ENCODE assay signal across 8 mouse cellular contexts in the genomic region with DNA sequence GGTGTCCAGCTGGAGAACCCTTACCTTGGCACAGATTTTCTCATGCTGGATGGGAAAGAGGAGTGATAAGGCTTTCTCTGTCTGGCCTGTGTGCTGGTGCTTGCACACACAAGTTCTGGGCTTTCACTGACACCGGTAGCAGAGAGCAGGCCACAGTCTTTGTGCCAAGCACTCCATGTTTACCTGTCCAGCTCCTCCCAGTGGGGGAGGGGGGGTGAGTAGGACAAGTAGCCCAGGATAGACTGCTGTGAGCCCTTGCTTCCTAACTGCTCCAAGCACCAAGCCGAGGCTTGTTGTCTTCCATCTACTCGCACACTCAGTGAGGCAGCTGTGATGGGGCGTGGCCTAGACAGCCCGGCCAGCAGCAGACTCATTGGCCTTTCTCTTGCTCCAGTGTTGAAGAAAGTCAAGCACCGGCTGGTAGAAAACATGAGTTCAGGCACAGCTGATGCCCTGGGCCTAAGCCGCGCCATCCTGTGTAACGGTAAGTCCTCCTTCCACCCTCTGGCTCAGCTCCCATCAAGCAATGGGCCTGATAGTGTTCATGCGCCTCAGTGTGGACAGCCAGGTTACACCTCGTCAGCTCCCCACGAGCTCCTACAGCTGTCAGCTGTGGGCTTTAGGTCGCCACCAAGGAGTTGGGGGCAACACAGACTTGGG. TPM values are rescaled to one million over a fixed set of nuclear protein-coding genes. Genes with fewer than 3 reads are reported as not detected.
DNase-seq lines count a peak whose midpoint lies in the region; ATAC-seq lines count a peak whose summit lies in the region.

No protein-coding gene starts in this region.

- DNase-seq in hindbrain, embryonic 10.5 days (ENCODE audit: low spot score) = no peak
- no peak for DNase-seq in thymus, adult 18-20 months
- DNase-seq in cerebellum, adult 11 months = no peak
- no peak for DNase-seq in thymus, postnatal 0 days (ENCODE audit: low spot score)

- ATAC-seq in hindbrain, embryonic 13.5 days (ENCODE audit: low FRiP score) = peak; percentile 66
- no peak for ATAC-seq in embryonic facial prominence, embryonic 13.5 days (ENCODE audit: insufficient number of reproducible peaks, insufficient read depth, low FRiP score, low TSS enrichment, low read depth)
- ATAC-seq in inflammation-experienced regulatory T-cells, adult 6 months = peak; percentile 26
- peak; percentile 48; the same call in 1 of the 2 replicates for ATAC-seq in midbrain, embryonic 13.5 days

- peak overlapping the region; percentile 71 for H3K27ac ChIP-seq in hindbrain, embryonic 13.5 days
- H3K27ac ChIP-seq in hindbrain, embryonic 10.5 days = no peak overlapping the region
- H3K27ac ChIP-seq in embryonic facial prominence, embryonic 13.5 days = 0 out of 2 replicates have a peak overlapping the region, but pooled peaks have one; percentile 11
- H3K27ac ChIP-seq in midbrain, embryonic 13.5 days = peak overlapping the region; percentile 6; the same call in 1 of the 2 replicates

- WGBS in hindbrain, embryonic 13.5 days = 77% methylated on average over 13 of the region's 13 CpGs
- 78% methylated on average over 13 of the region's 13 CpGs for WGBS in hindbrain, embryonic 10.5 days
- WGBS in embryonic facial prominence, embryonic 13.5 days = 75% methylated on average over 13 of the region's 13 CpGs
- 75% methylated on average over 13 of the region's 13 CpGs for WGBS in midbrain, embryonic 13.5 days

- no peak overlapping the region for H3K4me3 ChIP-seq in hindbrain, embryonic 13.5 days
- no peak overlapping the region for H3K4me3 ChIP-seq in hindbrain, embryonic 10.5 days
- no peak overlapping the region for H3K4me3 ChIP-seq in embryonic facial prominence, embryonic 13.5 days
- no peak overlapping the region for H3K4me3 ChIP-seq in midbrain, embryonic 13.5 days (replicated peaks)

- no peak overlapping the region for H3K4me2 ChIP-seq in hindbrain, embryonic 13.5 days
- H3K4me2 ChIP-seq in embryonic facial prominence, embryonic 13.5 days = no peak overlapping the region
- no peak overlapping the region for H3K4me2 ChIP-seq in midbrain, embryonic 13.5 days (replicated peaks)

- peaks cover 85% of the 10 kb centered on the region for H3K36me3 ChIP-seq in hindbrain, embryonic 13.5 days
- H3K36me3 ChIP-seq in hindbrain, embryonic 10.5 days = peaks cover 89% of the 10 kb centered on the region
- peaks cover 82% of the 10 kb centered on the region for H3K36me3 ChIP-seq in embryonic facial prominence, embryonic 13.5 days
- H3K36me3 ChIP-seq in midbrain, embryonic 13.5 days = peaks cover 80% of the 10 kb centered on the region

- no peaks in the 10 kb centered on the region for H3K9me3 ChIP-seq in hindbrain, embryonic 13.5 days
- no peaks in the 10 kb centered on the region for H3K9me3 ChIP-seq in hindbrain, embryonic 10.5 days
- H3K9me3 ChIP-seq in embryonic facial prominence, embryonic 13.5 days = no peaks in the 10 kb centered on the region
- H3K9me3 ChIP-seq in midbrain, embryonic 13.5 days = no peaks in the 10 kb centered on the region

- peaks cover 5% of the 10 kb centered on the region for H3K4me1 ChIP-seq in hindbrain, embryonic 13.5 days (replicated peaks)
- peaks cover 24% of the 10 kb centered on the region for H3K4me1 ChIP-seq in hindbrain, embryonic 10.5 days (replicated peaks)
- H3K4me1 ChIP-seq in embryonic facial prominence, embryonic 13.5 days = peaks cover 6% of the 10 kb centered on the region
- peaks cover 2% of the 10 kb centered on the region; the same call in 1 of the 2 replicates for H3K4me1 ChIP-seq in midbrain, embryonic 13.5 days (replicated peaks)

- H3K9ac ChIP-seq in hindbrain, embryonic 13.5 days = no peak overlapping the region
- H3K9ac ChIP-seq in embryonic facial prominence, embryonic 13.5 days = peak overlapping the region; percentile 32; the same call in 1 of the 2 replicates
- no peak overlapping the region for H3K9ac ChIP-seq in midbrain, embryonic 13.5 days (replicated peaks)

- no peaks in the 10 kb centered on the region for H3K27me3 ChIP-seq in hindbrain, embryonic 13.5 days
- no peaks in the 10 kb centered on the region for H3K27me3 ChIP-seq in hindbrain, embryonic 10.5 days (ENCODE audit: insufficient read depth, poor library complexity, severe bottlenecking)
- no peaks in the 10 kb centered on the region for H3K27me3 ChIP-seq in embryonic facial prominence, embryonic 13.5 days
- no peaks in the 10 kb centered on the region for H3K27me3 ChIP-seq in midbrain, embryonic 13.5 days

RNA-seq across cellular contexts. Expression of gene Slc16a8, which starts 11.9 kb away (rescaled TPM):
- polyA plus RNA-seq in hindbrain, embryonic 13.5 days (2015; fragmentation: Nextera tagmentation; extraction: Ambion mirVana) = 0.54 and 0.86 TPM in 2 replicates
- polyA plus RNA-seq in hindbrain, embryonic 10.5 days (2016; fragmentation: Nextera tagmentation; extraction: Ambion mirVana) = 0.14 and 0.26 TPM in 2 replicates
- polyA plus RNA-seq in embryonic facial prominence, embryonic 13.5 days (2015; fragmentation: Nextera tagmentation; extraction: Ambion mirVana) = 0.46 TPM in 1 of 2 replicates, not detected in the other
- polyA plus RNA-seq in inflammation-experienced regulatory T-cells, adult 6 months (2017; shearing (Covaris generic)) = not detected
- 0.22 and 0.23 TPM in 2 replicates for polyA plus RNA-seq in midbrain, embryonic 13.5 days (2015; fragmentation: Nextera tagmentation; extraction: Ambion mirVana)
- polyA plus RNA-seq in thymus, postnatal 0 days (2015; fragmentation: Nextera tagmentation; extraction: Ambion mirVana) = not detected in 2 replicates

RNA-seq across cellular contexts. Expression of gene Gm49486, which starts 13.5 kb away (rescaled TPM):
- polyA plus RNA-seq in hindbrain, embryonic 13.5 days (2015; fragmentation: Nextera tagmentation; extraction: Ambion mirVana) = 1.6 and 2.0 TPM in 2 replicates
- polyA plus RNA-seq in hindbrain, embryonic 10.5 days (2016; fragmentation: Nextera tagmentation; extraction: Ambion mirVana) = 0.14 and 0.21 TPM in 2 replicates
- polyA plus RNA-seq in embryonic facial prominence, embryonic 13.5 days (2015; fragmentation: Nextera tagmentation; extraction: Ambion mirVana) = 1.6 TPM in 2 replicates
- polyA plus RNA-seq in inflammation-experienced regulatory T-cells, adult 6 months (2017; shearing (Covaris generic)) = not detected
- polyA plus RNA-seq in midbrain, embryonic 13.5 days (2015; fragmentation: Nextera tagmentation; extraction: Ambion mirVana) = 0.88 and 1.0 TPM in 2 replicates
- polyA plus RNA-seq in thymus, postnatal 0 days (2015; fragmentation: Nextera tagmentation; extraction: Ambion mirVana) = 0.07 and 0.35 TPM in 2 replicates

RNA-seq across cellular contexts. Expression of gene Pick1, which starts 13.7 kb away (rescaled TPM):
- 83.8 and 90.6 TPM in 2 replicates for polyA plus RNA-seq in hindbrain, embryonic 13.5 days (2015; fragmentation: Nextera tagmentation; extraction: Ambion mirVana)
- polyA plus RNA-seq in hindbrain, embryonic 10.5 days (2016; fragmentation: Nextera tagmentation; extraction: Ambion mirVana) = 45.0 and 47.8 TPM in 2 replicates
- polyA plus RNA-seq in embryonic facial prominence, embryonic 13.5 days (2015; fragmentation: Nextera tagmentation; extraction: Ambion mirVana) = 53.3 and 56.6 TPM in 2 replicates
- 1 to 10 TPM; 6.6 to 8.4 (median 8.3) TPM for polyA plus RNA-seq in inflammation-experienced regulatory T-cells, adult 6 months (2017; shearing (Covaris generic))
- 82.2 and 86.8 TPM in 2 replicates for polyA plus RNA-seq in midbrain, embryonic 13.5 days (2015; fragmentation: Nextera tagmentation; extraction: Ambion mirVana)
- polyA plus RNA-seq in thymus, postnatal 0 days (2015; fragmentation: Nextera tagmentation; extraction: Ambion mirVana) = 18.2 and 21.9 TPM in 2 replicates

RNA-seq across cellular contexts. Expression of gene Baiap2l2, which starts 42.6 kb away (rescaled TPM):
- 1.7 and 2.8 TPM in 2 replicates for polyA plus RNA-seq in hindbrain, embryonic 13.5 days (2015; fragmentation: Nextera tagmentation; extraction: Ambion mirVana)
- 1.7 and 2.0 TPM in 2 replicates for polyA plus RNA-seq in hindbrain, embryonic 10.5 days (2016; fragmentation: Nextera tagmentation; extraction: Ambion mirVana)
- 18.0 and 23.4 TPM in 2 replicates for polyA plus RNA-seq in embryonic facial prominence, embryonic 13.5 days (2015; fragmentation: Nextera tagmentation; extraction: Ambion mirVana)
- polyA plus RNA-seq in inflammation-experienced regulatory T-cells, adult 6 months (2017; shearing (Covaris generic)) = 1 to 10 TPM in 1 of 3 experiments, under 1 TPM in 1, not detected in 1; 0.21 to 1.6 TPM
- 0.72 and 1.4 TPM in 2 replicates for polyA plus RNA-seq in midbrain, embryonic 13.5 days (2015; fragmentation: Nextera tagmentation; extraction: Ambion mirVana)
- 0.81 and 0.90 TPM in 2 replicates for polyA plus RNA-seq in thymus, postnatal 0 days (2015; fragmentation: Nextera tagmentation; extraction: Ambion mirVana)
